Mouse (Mus musculus) layer of hippocampus, adult 9-11 months (tissue): ENCODE data around the gene Cubn.

ENCODE experiments used
- DNase-seq: peaks from one replicate; pipeline ENCODE4 v3.0.0; 2022

The Cubn gene

GRCm38 (mm10) chr2:13233254-13233835, 258.3 kb downstream of the Cubn start:
- DNase-seq, result no peak

GRCm38 (mm10) chr2:13232305-13232704, 259.3 kb downstream of the Cubn start:
- DNase-seq, result no peak

- no peak for DNase-seq
Observed at GRCm38 (mm10) chr2:13229686-13230085, 261.9 kb downstream of the Cubn start.
